Mouse (Mus musculus) v-Abl transformed pro-B cells (cell line): ENCODE results near the gene Tbc1d4.

Source experiments
- in situ Hi-C, 2 experiments: fragments of 400-800 bp; cut with MboI; formaldehyde crosslinking; loops; one replicate each; pipeline ENCODE4 v1.15.1; 2025; ENCODE audit not compliant: unreplicated experiment in 2 of 2

The Tbc1d4 gene

DNA sequence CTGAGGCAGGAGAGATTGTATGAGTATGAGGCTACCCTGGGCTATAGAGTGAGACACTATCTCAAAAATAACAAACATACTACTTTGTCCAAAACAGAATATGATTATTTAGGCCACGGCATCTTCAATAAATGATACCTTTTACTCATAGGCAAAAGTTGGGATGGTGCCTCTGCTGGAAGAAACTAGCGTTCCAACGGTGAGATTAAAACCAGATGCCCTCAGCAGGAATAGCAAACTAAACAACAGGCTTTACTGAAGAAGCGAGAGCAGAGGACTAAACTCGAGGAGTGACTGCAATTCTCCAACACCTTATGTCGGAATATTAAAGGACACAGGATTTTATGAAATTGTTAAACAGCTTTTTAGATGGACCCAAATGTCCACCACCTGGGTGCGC, 101.0 kb downstream of the Tbc1d4 start:
- in situ Hi-C loops, result loop anchor here in 1 of 2 experiments (25.0 kb wide), 1 partner anchor 254 kb away; no protein-coding TSS in a partner anchor

DNA sequence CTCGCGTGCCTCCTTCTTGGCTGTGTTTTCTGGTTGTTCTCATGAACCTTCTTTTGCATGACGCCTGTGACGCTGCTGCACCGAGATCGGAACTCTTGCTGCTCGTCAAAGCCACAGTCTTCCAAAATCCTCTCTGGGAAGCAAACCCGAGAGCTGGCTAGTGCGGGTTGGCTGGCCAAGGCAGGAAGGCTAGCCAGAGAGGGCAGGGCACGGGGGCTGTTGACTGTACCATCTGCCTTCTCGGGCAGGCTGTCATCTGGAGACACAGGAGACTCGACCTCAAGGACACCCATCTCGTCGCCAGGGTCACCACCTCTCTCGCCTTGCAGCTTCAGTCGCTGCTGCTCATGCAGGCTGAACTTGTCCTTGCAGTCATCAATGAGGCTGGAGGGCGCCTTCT, 101.8 kb downstream of the Tbc1d4 start:
- in situ Hi-C loops, result loop anchor here in 1 of 2 experiments (25.0 kb wide), 1 partner anchor 255 kb away; no protein-coding TSS in a partner anchor

DNA sequence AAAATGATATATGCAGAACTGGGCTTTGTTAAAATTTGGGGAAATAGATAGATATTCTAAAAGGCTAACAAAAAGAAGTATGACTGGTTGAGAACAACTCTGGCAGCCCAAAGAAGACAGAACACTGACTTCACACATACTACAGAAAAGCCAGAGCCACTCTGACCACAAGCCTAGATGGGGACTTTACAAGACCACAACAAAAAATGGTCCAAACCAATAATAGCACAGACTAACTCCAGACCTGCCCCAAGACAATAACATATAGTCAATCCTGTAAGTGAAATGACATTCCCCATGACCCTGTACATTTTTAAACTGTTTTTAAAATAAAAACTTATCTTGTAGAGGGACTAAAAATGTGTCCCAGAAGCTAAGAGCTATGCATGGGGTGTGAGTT, 103.2 kb downstream of the Tbc1d4 start:
- in situ Hi-C loops, result loop anchor here in 1 of 2 experiments (25.0 kb wide), 1 partner anchor 256 kb away; no protein-coding TSS in a partner anchor

DNA sequence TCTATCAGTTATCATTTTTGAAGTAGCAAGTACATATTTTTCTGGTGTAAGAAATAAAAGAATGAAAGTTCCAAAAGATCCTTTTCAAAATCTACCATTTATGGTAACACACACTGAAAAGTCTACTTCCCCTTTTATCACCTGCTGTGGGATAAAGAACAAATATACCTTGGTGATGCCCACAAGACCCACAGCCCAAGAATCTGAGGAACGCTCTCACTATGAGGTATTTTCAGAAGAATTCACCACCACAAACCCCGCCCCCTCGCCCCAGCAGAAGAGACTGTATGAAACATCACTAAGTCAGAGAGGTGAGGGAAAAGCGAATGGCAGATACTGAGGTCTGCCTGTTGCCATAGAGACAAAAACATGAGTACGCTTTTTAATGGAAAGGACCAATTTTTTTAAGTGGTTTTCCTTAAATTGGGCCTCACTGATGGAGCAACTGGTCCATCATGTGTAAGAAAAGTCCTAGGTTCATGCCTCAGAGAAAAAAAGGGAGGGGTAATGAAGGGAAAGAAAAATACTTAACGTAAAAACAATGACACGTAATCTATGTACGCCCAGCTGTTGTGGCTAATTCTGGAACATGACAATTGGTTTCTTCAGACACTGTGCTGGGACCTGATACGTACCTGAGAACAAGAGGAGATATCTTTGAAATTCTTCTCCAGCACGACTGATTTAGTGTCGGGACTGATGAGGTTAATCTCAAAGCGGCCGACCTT, 104.4 kb downstream of the Tbc1d4 start:
- in situ Hi-C loops, result loop anchor here in 1 of 2 experiments (25.0 kb wide), 1 partner anchor 258 kb away; no protein-coding TSS in a partner anchor

DNA sequence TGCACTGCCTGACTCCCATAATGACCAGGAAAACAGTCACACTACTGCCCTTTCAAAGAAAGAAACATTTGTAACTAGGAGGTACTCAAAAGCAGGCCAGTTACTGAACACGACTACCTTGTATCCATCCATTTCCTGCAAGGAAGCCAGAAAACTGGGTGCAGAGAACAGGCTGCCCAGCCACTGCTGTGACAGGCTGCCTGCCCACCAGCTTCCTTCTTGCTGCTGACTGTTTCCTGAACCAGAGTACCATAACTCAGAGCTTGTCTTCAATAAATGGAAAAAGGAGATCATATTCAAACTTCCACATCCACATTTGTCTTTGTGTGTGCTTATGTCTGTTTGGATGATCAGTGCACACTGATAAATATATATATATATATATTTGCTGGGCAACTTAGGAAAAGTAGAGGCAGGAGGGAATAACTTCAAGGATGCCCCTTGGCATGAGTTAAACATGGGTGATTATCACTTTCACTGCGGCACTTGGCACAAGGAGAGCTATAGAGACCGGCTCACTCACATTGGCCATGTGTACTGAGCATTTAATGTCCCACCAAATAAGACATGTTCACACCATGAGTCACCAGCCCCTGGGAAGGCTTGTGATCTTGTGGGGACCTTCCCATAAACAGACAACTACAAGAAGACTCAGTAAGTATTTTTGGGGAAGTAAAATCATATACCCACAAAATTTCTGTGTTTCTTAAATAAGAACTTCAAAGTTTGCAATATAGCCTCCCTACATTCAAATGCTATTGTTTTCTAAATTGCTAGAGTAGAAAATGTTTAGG, 105.6 kb downstream of the Tbc1d4 start:
- in situ Hi-C loops, result loop anchor here in 1 of 2 experiments (25.0 kb wide), 1 partner anchor 259 kb away; no protein-coding TSS in a partner anchor

DNA sequence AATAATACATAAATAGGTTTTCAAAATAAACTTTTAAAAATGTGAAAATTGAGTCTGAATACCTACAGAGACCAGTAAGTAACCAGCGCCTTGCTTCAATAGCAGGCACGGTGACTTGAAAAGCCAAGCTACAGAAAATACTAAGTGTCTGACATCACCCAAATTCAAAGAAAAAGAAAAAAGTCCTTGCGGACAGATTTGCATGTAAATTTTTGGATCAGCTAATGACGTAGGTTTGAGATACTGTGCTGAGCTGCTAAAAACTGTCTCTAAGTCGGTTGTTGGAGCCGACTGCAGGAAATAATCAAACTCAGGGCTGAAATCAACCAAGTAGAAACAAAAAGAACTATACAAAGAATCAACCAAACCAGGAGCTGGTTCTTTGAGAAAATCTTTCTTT, 107.1 kb downstream of the Tbc1d4 start:
- in situ Hi-C loops, result loop anchor here in 1 of 2 experiments (25.0 kb wide), 1 partner anchor 260 kb away; no protein-coding TSS in a partner anchor

DNA sequence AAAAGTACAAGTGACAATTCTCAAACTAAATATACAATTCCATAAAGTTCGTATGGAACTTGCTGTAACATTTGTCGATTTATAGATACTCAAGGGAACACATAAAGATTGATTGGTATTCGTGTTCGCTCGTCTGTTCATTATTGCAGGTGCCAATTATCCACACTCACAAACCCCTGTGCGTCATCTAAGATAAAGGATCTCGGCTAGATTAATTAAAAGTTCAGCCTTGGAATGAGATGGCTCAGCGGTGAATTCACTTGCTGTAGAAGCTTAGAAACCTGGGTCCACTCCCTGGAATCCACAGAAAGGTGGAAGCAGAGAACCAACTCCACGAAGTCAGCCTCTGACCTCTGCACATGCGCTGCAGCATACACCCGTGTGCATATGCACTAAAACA, 107.5 kb downstream of the Tbc1d4 start:
- in situ Hi-C loops, result loop anchor here in 1 of 2 experiments (25.0 kb wide), 1 partner anchor 261 kb away; no protein-coding TSS in a partner anchor

DNA sequence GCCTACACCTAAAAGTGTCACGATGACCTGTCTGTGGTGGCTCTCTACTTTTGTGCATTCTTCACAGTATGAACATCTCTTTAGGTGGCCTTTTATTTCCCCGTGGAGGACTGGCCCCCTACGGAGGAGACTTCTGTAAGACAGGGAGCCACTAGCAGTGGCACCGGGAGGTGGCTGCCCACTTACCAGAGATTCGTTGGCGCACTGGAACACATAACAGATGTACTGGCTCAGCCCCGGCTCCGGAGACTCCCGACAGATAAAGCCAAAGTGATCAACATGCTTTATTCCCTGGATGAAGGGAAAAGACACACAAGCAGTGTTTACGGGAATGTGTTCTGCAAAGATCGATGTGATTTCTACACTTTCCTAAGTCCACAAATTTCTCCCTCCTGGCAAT, 108.2 kb downstream of the Tbc1d4 start:
- in situ Hi-C loops, result loop anchor here in 1 of 2 experiments (25.0 kb wide), 1 partner anchor 261 kb away; no protein-coding TSS in a partner anchor

DNA sequence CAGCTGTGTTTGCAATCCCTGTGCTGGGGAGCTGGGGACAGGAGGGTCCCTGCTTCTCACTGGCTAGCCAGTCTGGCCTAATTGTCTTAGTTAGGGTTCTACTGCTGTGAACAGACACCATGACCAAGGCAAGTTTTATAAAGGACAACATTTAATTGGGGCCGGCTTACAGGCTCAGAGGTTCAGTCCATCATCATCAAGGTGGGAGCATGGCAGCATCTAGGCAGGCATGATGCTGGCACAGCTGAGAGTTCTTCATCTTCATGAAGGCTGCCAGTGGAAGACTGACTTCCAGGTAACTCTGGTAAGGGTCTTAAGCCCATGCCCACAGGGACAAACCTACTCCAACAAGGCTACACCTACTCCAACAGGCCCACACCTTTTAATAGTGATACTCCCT, 109.2 kb downstream of the Tbc1d4 start:
- in situ Hi-C loops, result loop anchor here in 1 of 2 experiments (25.0 kb wide), 1 partner anchor 262 kb away; no protein-coding TSS in a partner anchor

DNA sequence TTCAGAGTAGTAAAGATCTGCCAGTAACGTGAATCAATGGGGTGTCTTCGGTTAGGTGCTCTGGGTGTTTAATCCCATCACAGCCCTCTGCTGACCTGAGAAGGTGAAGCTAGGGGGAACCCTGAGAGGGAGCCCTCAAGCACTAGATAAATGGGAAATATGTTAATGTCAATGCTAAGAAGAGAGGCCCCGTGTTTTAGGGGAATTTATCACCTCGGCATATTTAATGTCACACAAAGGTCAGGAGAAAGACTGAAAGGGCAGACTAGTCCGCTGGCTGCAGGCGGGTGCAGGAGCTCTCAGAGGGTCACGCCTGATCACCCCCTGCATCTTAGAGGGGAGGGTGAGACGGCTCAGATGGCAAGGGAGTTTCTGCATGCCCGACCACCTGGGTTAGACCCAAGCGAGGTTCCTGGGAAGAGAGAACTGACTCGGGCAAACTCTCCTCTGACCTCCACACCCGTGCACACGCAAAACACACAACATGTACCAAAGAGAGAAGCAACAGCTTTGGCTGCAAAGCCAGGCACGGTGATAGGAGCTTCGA, 120.7 kb downstream of the Tbc1d4 start:
- in situ Hi-C loops, result no loop called here

DNA sequence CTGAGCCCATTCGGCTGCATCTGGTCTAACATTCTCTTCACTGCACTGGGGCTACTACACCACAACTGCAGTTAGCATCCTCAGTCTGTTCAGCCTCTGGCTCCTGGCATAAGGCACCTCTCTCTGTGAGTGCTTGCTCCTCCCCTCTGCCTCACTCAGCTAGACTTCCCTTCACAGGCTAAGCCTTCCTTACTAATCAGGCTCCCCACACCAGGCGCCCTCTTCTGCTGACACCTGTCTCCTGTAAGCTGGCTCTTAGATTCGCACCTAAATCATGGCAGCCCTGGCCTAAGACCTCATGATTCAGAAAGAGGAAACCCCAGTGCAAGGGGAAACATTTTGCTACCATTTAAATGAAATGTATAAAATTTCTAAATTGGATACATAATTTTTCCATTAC, 122.4 kb downstream of the Tbc1d4 start:
- in situ Hi-C loops, result no loop called here

DNA sequence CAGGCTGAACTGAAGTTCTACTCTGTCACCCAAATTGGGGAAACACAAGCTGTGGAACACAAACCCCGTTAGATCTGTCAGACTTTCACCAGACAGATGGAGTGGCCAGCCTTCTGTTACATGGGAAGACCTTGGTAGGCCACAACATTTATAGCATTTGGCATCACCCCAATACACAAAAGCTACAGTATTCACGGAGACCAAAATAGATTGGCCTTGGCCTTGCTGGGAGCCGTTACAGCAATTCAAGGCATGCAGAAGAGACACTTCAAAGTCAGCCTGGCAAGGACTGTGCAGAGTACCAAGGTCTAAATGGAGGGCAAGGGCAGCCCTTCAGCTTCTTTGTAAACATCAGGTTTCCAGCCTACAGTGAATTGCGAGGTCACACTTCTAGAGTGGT, 125.8 kb downstream of the Tbc1d4 start:
- in situ Hi-C loops, result no loop called here

DNA sequence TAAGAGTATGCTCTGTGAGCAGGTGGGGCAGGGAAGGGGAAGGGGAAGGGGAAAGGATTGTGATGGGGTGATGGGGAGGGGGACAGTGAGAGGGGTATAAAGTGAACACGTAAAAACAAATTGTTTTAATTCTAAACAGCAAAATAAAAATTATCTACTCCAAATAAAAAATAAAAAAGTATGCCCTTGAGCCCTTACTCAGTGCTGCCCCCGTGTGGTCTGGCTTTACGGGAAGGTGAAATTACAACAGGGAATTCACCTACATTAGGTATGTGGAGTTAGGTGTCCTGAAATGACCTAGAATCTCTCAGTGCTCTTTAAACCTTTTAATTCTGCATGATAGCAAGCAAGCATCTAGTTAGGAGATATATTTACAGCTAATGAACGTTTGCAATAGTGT, 126.7 kb downstream of the Tbc1d4 start:
- in situ Hi-C loops, result no loop called here

DNA sequence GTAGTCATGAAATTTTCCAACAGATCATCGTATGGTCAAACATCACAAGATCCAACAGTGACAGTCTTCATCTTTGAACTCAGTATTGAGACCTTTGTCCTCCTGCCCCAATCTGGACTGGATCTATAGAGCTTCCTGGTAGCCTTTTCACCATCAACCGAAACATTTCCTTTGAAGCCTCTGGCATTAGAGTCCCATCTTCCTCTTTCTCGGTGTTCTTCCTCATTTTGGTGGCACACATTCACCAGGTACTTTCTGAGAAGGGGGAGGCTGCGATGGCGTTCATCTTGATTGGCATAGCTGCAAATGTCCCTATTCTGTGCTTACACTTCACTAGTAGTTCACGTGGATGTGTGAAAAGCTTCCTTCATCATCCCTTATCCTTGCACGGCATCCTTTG, 127.8 kb downstream of the Tbc1d4 start:
- in situ Hi-C loops, result no loop called here

DNA sequence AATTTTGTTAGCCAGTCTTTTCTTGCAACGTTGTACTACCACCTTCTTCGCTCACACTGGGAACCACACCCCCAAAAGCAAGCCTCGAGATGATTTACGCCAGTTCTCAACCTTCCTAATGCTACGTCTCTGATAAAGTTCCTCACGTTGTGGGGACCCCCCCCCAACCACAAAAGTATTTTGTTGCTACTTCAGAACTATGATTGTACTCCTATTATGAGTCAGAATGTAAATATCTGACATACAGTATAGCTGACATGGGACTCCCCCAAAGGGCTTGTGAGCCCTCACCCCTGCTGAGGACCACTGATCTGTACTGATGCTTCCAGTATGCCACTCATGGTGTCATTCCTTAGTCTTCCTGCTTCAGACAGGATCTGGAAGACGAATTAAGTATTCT, 128.4 kb downstream of the Tbc1d4 start:
- in situ Hi-C loops, result no loop called here

DNA sequence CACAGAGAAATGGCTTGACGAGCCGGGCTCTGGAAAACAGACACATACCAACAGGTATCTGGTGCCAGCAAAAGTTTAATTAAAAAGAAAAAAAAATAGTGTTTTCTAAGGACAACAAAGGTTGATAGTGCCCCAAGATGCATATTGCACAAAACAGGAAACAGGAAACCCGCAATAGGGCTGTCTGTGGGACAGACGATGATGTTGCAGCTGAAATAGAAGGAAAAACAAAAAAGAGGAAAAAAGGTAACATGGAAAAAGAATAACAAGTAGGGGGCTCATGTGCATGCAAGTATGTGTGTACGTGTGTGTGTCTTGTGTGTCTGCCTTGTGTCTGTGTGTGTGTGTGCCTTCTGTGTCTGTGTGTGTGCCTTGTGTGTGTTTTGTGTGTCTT, 131.2 kb downstream of the Tbc1d4 start:
- in situ Hi-C loops, result no loop called here

DNA sequence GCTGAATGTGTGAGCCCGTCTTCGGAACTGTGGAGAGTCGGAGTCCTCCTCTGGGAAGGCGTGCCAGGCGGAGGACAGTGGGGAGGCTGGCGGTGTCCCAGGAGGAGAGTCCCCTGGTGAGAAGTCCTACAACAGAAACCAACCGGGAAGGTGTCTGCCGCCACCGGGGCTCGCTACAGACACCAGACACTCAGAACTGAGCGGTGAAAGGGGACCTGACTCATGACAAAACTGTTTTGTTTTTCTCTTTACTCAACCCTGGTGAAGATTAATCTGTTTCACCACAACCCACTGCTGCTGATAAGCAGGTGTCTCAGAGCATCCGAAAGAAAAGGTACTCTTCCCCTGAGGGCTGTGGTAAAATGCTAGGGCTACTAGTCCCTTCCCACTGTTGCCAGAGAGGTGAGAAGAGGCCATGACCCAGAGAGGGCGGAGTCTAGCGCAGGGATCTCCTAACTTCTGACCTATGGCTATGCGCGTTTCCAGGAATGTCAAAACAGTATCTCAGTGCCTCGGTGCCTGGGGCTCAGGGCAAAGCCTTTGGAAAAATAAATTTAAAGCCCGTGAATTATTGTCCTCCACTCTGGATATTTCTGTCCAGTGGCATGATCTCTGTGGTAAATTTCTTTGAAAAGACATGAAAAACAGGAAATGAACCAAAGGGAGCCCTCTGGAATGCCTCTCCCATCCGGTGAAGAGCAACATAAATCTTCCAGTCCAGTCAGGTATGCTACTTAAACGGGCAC, 131.7 kb downstream of the Tbc1d4 start:
- in situ Hi-C loops, result no loop called here

DNA sequence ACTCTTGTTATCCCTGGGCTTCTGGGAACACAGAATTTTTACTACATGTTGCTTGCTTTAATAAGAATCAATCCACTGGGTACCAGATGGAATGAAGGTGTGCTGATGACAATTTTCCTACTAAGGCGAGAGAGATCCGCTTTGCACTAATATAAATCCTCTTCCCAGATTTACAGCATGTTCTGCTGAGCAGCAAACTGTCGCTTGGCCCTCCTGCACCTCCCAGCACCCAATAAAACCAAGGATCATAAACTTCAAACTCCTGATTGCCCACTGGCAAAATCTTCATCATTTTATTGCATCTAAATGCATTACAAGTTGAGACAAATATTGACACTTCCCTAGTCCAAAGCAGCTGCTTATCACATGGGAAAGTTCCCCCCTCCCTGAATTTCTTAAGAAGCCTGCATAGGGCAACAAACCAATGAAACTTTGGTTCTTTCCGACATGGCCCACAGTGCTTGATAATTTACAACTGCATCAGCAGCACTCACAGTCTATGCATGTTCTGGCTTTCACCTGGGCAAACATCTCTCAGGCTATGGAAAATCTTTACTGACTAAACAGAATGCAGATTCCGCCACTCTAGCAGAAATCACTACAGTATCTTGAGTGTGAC, 139.4 kb downstream of the Tbc1d4 start:
- in situ Hi-C loops, result no loop called here

DNA sequence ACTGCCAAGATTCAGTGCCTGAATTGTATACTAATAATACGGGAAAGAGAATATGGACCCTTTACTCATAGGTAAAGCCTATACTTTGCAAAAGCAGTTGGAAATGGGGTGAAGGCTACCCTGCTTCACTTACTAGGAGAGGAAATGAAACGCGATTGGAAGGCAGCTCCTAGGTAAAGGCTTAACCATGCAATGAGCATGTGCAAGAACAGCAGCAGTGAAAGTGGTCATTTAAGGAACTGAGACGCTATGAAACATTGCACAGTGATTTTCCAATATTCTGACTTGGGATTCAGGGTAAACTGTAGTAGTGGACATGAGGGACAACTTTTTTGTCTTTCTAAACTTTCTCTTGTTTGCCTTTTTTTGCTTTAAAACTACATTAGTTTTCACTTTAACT, 140.8 kb downstream of the Tbc1d4 start:
- in situ Hi-C loops, result no loop called here

DNA sequence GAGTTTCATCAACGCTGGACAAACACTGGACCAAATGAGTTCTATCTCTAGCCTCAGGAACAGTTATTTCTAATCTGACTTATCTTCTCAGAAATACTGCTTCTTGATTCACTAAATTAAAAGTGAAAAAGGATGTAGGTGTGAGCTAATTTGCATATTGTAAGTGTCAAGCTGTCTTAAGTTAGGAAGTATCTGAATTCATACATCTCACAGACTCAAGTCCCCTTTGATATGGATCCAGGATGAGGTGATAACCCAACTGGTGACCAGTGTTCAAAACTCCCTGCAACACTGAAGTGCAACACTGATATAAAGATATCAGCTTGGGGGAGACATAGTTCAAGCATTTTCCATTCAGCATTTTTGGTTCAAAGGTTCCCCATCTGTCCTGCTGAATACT, 141.5 kb downstream of the Tbc1d4 start:
- in situ Hi-C loops, result no loop called here
